Mouse (Mus musculus) spleen, postnatal 14 days (tissue): Measurements from ENCODE around the gene Cdca3.
"Not testable (repeated sequence)": the region's sequence is repeated elsewhere in the genome, so short reads cannot be mapped to it uniquely, and the experiment has no call there.

ENCODE experiments used
- DNase-seq, 2 experiments: peaks; one replicate each; pipeline ENCODE4 v3.0.0; 2021 to 2022; ENCODE audit warnings: low spot score in 2 of 2

Gene Cdca3

GRCm38 (mm10) chr6:124828868-124829798 is at the start of gene Cdca3, which contains the start of gene Usp5:
Cdca3 (plus strand) TSS chr6:124829547.
Usp5 (minus strand) TSS chr6:124829484.
- peak; percentile 94 for DNase-seq

GRCm38 (mm10) chr6:124779984-124780416 is 49.3 kb upstream of the Cdca3 start:
- DNase-seq: no peak

GRCm38 (mm10) chr6:124780917-124781316 is 48.4 kb upstream of the Cdca3 start:
- DNase-seq: no peak

- peak in 1 of 2 experiments; percentile 16 for DNase-seq
Measured at GRCm38 (mm10) chr6:124782436-124782835, 46.9 kb upstream of the Cdca3 start.

GRCm38 (mm10) chr6:124786756-124787420 is 42.5 kb upstream of the Cdca3 start:
- no peak for DNase-seq

GRCm38 (mm10) chr6:124787722-124788121 is 41.6 kb upstream of the Cdca3 start:
- DNase-seq: no peak

GRCm38 (mm10) chr6:124789519-124789918 is 39.8 kb upstream of the Cdca3 start:
- no peak for DNase-seq

GRCm38 (mm10) chr6:124790121-124790520 is 39.2 kb upstream of the Cdca3 start:
- DNase-seq: no peak

GRCm38 (mm10) chr6:124791911-124792310 is 37.4 kb upstream of the Cdca3 start:
- no peak for DNase-seq

GRCm38 (mm10) chr6:124795781-124796180 is 33.6 kb upstream of the Cdca3 start:
- DNase-seq: no peak

- no peak for DNase-seq
Measured at GRCm38 (mm10) chr6:124796200-124796599, 33.1 kb upstream of the Cdca3 start.

- DNase-seq: not testable (repeated sequence)
Measured at GRCm38 (mm10) chr6:124802400-124802799, 26.9 kb upstream of the Cdca3 start.

- no peak for DNase-seq
Measured at GRCm38 (mm10) chr6:124803061-124803460, 26.3 kb upstream of the Cdca3 start.

GRCm38 (mm10) chr6:124803691-124804090 is 25.7 kb upstream of the Cdca3 start:
- not testable (repeated sequence) for DNase-seq

- DNase-seq: no peak
Measured at GRCm38 (mm10) chr6:124804341-124804740, 25.0 kb upstream of the Cdca3 start.

- DNase-seq: peak; percentile 54 to 71
Measured at GRCm38 (mm10) chr6:124805341-124806321, 23.7 kb upstream of the Cdca3 start.

- DNase-seq: no peak
Measured at GRCm38 (mm10) chr6:124806446-124807140, 22.8 kb upstream of the Cdca3 start.

GRCm38 (mm10) chr6:124807366-124807765 is 22.0 kb upstream of the Cdca3 start:
- no peak for DNase-seq

GRCm38 (mm10) chr6:124807986-124808357 is 21.4 kb upstream of the Cdca3 start:
- no peak for DNase-seq

GRCm38 (mm10) chr6:124808358-124809012 is 20.9 kb upstream of the Cdca3 start, which contains the start of gene Spsb2:
Spsb2 (plus strand) TSS chr6:124808661.
- DNase-seq: peak; percentile 41 to 58
